Mouse (Mus musculus) layer of hippocampus, adult 2 months (tissue): ENCODE measurements around the gene Gucy2c. TPM values are rescaled to one million over a fixed set of nuclear protein-coding genes. Genes with fewer than 3 reads are reported as not detected.
A peak's percentile ranks its signal among the peaks of the same experiment; 100 is the strongest.
"Not testable (repeated sequence)": the region's sequence is repeated elsewhere in the genome, so short reads cannot be mapped to it uniquely, and the experiment has no call there.

Source experiments
- DNase-seq, 2 experiments: peaks; one replicate each; pipeline ENCODE4 v3.0.0; 2022; ENCODE audit warnings: low spot score in 2 of 2
- H3K27ac ChIP-seq: fragments of 200-600 bp; 2 replicates; pipeline ENCODE4 v1.8.1; 2022
- H3K4me3 ChIP-seq: fragments of 200-600 bp; 2 replicates; pipeline ENCODE4 v1.8.1; 2022; ENCODE audit warnings: mild to moderate bottlenecking
- CTCF ChIP-seq: fragments of 200-600 bp; conservative IDR thresholded peaks from 2 replicates; pipeline ENCODE4 v1.8.1; 2022; ENCODE audit warnings: antibody characterized with exemption, mild to moderate bottlenecking, moderate library complexity
- total RNA-seq, 2 experiments: library from RNA; stranded (reverse); gene quantifications; 2 replicates each; pipeline ENCODE4 v1.2.3; 2021

Gucy2c gene
- total RNA-seq, 2 experiments from 2014 or later: 0.36 to 0.54 TPM

- no peak for DNase-seq
Measured at GRCm38 (mm10) chr6:136809673-136810072, 28.1 kb upstream of the Gucy2c start.

DNA sequence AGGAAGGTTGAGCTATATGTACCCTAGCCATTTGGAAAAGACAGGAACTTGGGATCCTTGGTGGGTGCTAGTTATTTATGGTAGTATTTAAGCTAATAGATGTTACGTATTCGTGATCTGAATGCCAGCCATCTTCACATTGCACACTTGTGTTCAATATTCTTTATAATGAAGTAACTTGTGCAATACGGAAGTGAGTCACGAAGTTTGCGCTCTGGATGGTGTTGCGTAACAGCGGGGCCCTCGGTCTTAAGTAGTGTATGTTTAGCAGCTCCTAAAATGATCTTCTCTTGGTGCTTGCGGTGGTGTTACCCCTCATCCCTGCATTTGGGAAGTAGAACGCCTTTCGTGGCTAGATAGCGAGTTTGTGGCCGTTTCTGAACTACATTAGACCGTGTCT is 27.5 kb upstream of the Gucy2c start:
- Histone ChIP-seq H3K27ac (peak overlapping the region; percentile 89), H3K4me3 (peak overlapping the region; percentile 79)
- no peak for TF ChIP-seq CTCF
- DNase-seq: no peak

More at GRCm38 (mm10) chr6:136809673-136810072, 28.1 kb upstream of the Gucy2c start:
- peak overlapping the region; percentile 89; the same call in 1 of the 2 replicates for H3K27ac ChIP-seq
- H3K4me3 ChIP-seq: peak overlapping the region; percentile 79
- no peak for TF ChIP-seq CTCF

GRCm38 (mm10) chr6:136808631-136809046 is 27.1 kb upstream of the Gucy2c start:
- Histone ChIP-seq H3K27ac (peak overlapping the region; percentile 89), H3K4me3 (peak overlapping the region; percentile 79)
- TF ChIP-seq CTCF: no peak
- DNase-seq: peak; percentile 53

DNA sequence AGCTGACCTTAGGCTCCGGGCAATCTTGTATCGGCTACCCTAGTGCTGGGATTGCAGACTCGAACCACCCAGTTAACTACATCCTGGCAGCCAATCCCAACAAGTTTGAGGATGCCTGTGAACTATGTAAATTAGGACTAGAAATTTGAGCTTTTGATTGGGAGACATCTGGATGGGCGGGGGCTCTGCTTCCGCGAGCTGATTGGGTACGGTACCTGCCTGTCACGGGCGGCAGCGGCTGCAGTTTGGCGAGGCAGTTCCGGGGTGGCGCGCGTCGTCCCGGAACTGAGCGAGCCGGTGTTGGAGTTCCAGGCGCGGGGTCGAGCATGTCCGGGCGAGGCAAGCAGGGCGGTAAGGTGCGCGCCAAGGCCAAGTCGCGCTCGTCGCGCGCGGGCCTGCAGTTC is 26.5 kb upstream of the Gucy2c start, which contains the start of gene H2afj:
H2afj (plus strand) TSS at position 231 of the 404 bp plus-strand sequence.
- no peak for TF ChIP-seq CTCF
- DNase-seq: peak; percentile 98 to 99
- peak within 1 kb of the TSS; percentile 79 for H3K4me3 ChIP-seq
- peak within 1 kb of the TSS; percentile 89 for H3K27ac ChIP-seq

GRCm38 (mm10) chr6:136807395-136808013 is 25.9 kb upstream of the Gucy2c start:
- no peak for TF ChIP-seq CTCF
- H3K4me3 ChIP-seq: peak overlapping the region; percentile 79
- DNase-seq: no peak
- H3K27ac ChIP-seq: peak overlapping the region; percentile 89

DNA sequence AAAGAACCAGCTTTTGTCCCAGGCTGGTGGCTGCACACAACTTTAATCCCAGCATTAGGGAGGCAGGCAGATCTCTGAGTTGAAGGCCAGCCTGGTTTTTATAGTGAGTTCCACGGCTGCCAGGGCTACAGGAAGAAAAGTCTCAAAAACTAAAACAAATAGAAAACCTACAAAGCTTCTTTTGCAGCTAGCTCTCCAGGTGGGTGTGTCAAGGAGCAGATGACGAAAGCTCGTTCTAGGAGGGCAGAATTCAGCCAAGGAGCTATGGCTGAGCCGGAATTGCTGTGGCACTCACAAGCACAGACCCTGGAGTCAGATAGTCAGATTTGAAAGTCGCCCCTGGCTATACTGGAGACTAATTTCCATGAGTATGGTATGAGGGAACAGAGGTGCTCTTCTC is 25.3 kb upstream of the Gucy2c start:
- DNase-seq: no peak
- no peak for TF ChIP-seq CTCF
- Histone ChIP-seq H3K4me3 (no peak overlapping the region), H3K27ac (no peak overlapping the region; the same call in 1 of the 2 replicates)

GRCm38 (mm10) chr6:136805409-136805775 is 23.8 kb upstream of the Gucy2c start:
- no peak for TF ChIP-seq CTCF
- no peak for DNase-seq
- H3K27ac ChIP-seq: peak overlapping the region; percentile 99; the same call in 1 of the 2 replicates
- no peak overlapping the region for H3K4me3 ChIP-seq

DNA sequence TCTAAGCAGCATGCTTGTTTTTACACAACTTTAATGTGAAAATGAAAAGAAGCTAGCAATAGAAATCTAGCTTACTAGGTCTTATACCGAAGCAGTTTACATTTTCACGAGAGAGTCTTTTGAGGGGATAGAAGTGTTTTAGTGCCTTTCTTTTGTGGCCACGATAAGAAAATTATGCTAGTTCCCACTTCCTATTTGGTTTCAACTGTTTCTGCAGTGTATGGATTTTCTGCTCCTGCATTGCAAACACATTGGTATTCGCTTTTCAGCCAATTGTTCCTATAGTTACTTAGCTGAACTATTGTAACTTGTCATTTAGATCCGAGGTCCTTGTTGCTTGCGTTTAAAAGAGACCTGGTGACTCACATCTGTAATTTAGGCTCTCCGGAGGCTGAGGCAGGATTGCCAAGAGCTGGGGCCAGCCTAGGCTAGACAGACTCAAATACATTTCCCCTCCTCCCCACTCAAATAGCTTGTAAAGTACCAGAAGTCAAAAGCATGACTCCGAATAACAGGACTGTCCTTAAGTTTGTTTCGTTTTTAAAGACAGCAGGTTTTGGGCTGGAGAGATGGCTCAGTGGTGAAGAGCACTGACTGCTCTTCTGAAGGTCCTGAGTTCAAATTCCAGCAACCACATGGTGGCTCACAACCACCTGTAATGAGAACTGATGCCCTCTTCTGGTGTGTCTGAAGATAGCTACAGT is 23.3 kb upstream of the Gucy2c start:
- Histone ChIP-seq H3K27ac (peak overlapping the region; percentile 99), H3K4me3 (peak overlapping the region; percentile 65)
- DNase-seq: no peak
- peak; percentile 48 for TF ChIP-seq CTCF

- peak; percentile 96 to 99 for DNase-seq
- Histone ChIP-seq H3K27ac (peak within 1 kb of the TSS; percentile 99), H3K4me3 (peak within 1 kb of the TSS; percentile 65)
- no peak for TF ChIP-seq CTCF
Measured at GRCm38 (mm10) chr6:136803739-136804633, 22.4 kb upstream of the Gucy2c start, which contains the start of gene Hist4h4. Gene Hist4h4, minus strand, starts transcription at chr6:136804415.

DNA sequence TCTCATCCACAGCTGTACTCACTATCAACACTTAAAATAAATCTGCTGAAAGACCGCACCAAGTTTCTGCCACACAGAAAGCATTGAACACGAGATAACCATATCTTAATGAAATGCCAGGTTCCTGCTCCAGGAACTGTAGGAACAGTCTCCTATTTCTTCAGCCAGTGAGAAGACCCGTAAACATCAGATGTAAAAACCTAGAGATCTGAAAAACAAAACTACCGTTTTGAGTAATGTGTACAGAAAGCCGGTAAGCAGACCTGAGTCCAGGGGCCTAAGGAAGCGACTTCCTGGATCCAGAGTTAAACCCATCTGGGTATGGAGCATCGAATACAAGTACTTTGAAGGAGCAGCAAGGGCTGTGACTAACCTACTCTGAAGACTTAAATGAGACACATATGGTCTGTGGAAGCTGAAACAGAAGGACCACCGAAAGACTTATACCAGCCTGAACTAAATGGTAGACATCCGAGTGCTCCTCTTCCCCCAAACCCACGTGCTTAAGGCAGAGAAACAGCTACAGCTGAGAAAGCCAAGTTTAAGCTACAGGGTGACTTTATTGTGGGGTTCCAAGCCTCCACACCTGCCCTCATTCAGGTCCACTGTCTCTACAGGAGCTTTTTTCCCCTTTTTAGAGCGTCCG is 21.7 kb upstream of the Gucy2c start:
- no peak for DNase-seq
- Histone ChIP-seq H3K4me3 (peak overlapping the region; percentile 65), H3K27ac (peak overlapping the region; percentile 99)
- no peak for TF ChIP-seq CTCF

- no peak for DNase-seq
- no peak overlapping the region for H3K4me3 ChIP-seq
- no peak overlapping the region for H3K27ac ChIP-seq
- no peak for TF ChIP-seq CTCF
Measured at GRCm38 (mm10) chr6:136801274-136801673, 19.7 kb upstream of the Gucy2c start.

DNA sequence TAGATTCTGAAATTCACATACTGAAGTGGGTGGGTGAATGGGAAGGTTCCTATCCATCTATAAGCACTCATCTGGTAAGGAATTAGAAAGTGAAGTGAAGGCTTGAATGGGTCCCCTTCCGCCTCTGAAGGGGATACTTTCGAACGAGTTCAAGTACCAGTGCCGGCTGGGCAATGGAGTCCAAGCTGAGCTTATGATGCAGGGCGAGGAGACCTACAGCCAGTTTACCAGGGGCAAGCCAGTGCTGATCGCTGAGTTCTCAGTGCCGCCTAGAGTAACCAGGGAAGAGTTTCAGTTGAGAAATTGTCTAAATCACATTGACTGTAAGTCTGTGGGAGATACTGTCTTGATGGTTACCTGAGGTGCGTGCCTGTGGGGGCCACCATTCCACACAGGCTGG is 19.1 kb upstream of the Gucy2c start:
- no peak overlapping the region for H3K4me3 ChIP-seq
- no peak for DNase-seq
- no peak for TF ChIP-seq CTCF
- no peak overlapping the region for H3K27ac ChIP-seq

- not testable (repeated sequence) for H3K4me3 ChIP-seq, DNase-seq, H3K27ac ChIP-seq
Measured at GRCm38 (mm10) chr6:136797874-136798693, 16.5 kb upstream of the Gucy2c start.
